Mouse (Mus musculus) liver, adult 2 months (tissue): ENCODE measurements around the gene Pdia5.

Source experiments
- CTCF ChIP-seq: fragments of 200-500 bp; IDR thresholded peaks from 2 replicates; pipeline ENCODE4 v1.5.1; 2011; ENCODE audit warnings: low read depth, low read length, control low read depth
- POLR2A ChIP-seq: fragments of 200-500 bp; IDR thresholded peaks from 2 replicates; pipeline ENCODE4 v1.6.1; 2011; ENCODE audit warnings: low read length, control low read depth; ENCODE audit not compliant: insufficient read depth; ENCODE audit errors: extremely low read depth

DNA sequence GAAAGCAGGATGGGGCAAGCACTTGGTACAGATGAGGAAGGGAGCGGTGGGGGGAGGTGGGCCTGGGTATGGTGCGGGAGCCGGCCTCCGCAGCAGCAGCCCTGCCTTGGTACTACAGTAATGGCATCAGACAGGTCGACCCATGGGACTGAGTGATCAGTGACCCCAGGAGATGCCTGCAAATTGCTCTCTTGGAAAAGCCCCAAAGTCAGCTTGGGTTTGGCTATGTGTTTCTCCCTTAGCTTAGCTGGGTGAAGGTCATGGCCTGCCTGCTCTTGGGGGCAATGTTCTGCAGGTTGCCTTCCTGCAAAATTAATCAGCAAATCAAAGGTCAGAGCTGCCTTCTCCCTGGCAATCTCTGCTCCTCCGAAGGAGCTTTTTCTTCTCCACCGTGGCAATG lies 28.6 kb upstream of the Pdia5 start:
- TF ChIP-seq POLR2A = no peak
- no peak for TF ChIP-seq CTCF
